Mouse (Mus musculus): ENCODE measurements around the gene Dohh. TPM values are rescaled to one million over a fixed set of nuclear protein-coding genes. Genes with fewer than 3 reads are reported as not detected.

Gene Dohh
- polyA plus RNA-seq, 1 experiment: 113 TPM

GRCm38 (mm10) chr10:81350351-81351063 lies 33.7 kb upstream of the Dohh start, which contains the start of gene Hmg20b:
Gene Hmg20b (minus strand): TSS chr10:81350480.
- Histone ChIP-seq H3K4me3 (ENCODE audit: low read depth, low read length) (peak within 1 kb of the TSS; percentile 75), H3K27me3 (ENCODE audit: control insufficient read depth, insufficient read depth, low read length) (no peaks in the 10 kb centered on the region), H3K36me3 (ENCODE audit: control insufficient read depth, insufficient read depth, low read length) (peaks cover 9% of the 10 kb centered on the region), H3K27ac (ENCODE audit: insufficient read depth, low read depth, low read length) (peak within 1 kb of the TSS; percentile 71), H3K4me1 (ENCODE audit: control insufficient read depth, insufficient read depth, insufficient read length, low read length) (peaks cover 30% of the 10 kb centered on the region)
- 1% methylated on average over 54 of the region's 54 CpGs for WGBS
- peak; percentile 99; the same call in 1 of the 2 replicates for TF ChIP-seq CTCF (IDR thresholded peaks at IDR 0.05; ENCODE audit: extremely low read depth, insufficient read length, insufficient replicate concordance, low read depth, low read length)
- TF ChIP-seq POLR2A (IDR thresholded peaks at IDR 0.05; ENCODE audit: low read depth, low read length): peak; percentile 28; the same call in 1 of the 2 replicates

DNA sequence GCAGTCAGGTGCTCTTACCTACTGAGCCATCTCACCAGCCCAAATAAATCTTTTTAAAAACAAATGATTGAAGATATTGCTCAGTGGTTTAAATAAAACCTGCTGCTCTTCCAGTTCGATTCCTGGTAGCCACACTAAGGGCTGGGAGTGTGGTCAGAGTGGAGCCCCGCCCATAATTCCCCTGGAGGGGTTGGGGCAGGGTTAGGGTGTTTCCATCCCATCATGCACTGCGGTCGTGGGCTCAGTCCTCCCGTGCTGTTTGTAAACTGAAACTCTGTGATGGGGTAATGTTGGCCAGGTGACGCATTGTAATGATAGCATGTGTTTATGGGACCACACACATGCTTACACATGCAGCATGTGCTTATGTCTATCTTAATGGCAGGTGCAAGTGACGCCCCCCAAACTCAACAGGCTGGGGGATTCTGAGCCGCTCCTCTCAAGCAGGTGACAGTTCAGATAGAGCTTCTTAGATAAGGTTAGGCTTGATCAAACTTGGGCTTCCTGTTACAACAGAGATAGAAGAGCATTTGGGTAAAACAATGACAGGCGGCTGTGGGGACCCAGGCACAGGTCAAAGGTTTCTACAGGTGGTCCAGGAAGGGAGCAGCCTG lies 32.4 kb upstream of the Dohh start:
- WGBS: 12% methylated on average over 9 of the region's 9 CpGs
- Histone ChIP-seq H3K4me1 (ENCODE audit: control insufficient read depth, insufficient read depth, insufficient read length, low read length) (peaks cover 26% of the 10 kb centered on the region), H3K4me3 (ENCODE audit: low read depth, low read length) (no peak overlapping the region), H3K27ac (ENCODE audit: insufficient read depth, low read depth, low read length) (no peak overlapping the region; the same call in 1 of the 2 replicates), H3K36me3 (ENCODE audit: control insufficient read depth, insufficient read depth, low read length) (peaks cover 9% of the 10 kb centered on the region), H3K27me3 (ENCODE audit: control insufficient read depth, insufficient read depth, low read length) (no peaks in the 10 kb centered on the region)
- TF ChIP-seq POLR2A (IDR thresholded peaks at IDR 0.05; ENCODE audit: low read depth, low read length) (no peak), CTCF (IDR thresholded peaks at IDR 0.05; ENCODE audit: extremely low read depth, insufficient read length, insufficient replicate concordance, low read depth, low read length) (no peak)

DNA sequence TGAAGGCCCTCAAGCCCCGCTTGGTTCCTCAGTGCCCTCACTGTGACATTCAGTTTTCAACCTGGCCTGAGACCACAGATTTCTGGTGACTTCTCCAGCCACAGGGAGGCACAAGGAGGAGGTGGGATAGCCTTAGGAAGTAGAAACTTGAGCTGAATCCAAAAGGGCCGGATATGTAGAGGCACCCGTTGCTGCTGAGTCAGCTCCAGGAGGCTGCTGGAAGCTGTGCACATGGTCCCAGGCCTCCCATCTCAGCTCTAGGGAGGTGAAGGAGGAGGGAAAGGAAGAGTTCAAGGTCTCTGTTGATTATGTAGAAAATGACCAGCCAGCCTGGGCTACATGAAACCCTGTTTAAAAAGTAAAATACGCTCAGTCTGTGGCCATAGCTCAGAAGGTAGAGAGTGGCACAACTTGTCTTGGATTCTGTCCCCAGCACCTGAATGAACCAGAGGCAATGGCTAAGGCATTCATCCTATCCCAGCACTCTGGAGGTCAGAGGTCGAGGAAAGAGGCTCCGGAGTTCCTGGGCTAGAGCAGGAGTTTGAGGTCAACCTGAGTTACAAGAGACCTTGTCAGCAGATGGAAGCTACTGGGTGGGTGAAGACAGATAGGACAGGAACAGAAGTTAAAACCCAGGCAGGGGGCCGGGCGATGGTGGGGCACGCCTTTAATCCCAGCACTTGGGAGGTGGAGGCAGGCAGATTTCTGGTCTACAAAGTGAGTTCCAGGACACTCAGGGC lies 29.3 kb upstream of the Dohh start:
- Histone ChIP-seq H3K36me3 (ENCODE audit: control insufficient read depth, insufficient read depth, low read length) (no peaks in the 10 kb centered on the region), H3K27ac (ENCODE audit: insufficient read depth, low read depth, low read length) (no peak overlapping the region), H3K4me1 (ENCODE audit: control insufficient read depth, insufficient read depth, insufficient read length, low read length) (peaks cover 23% of the 10 kb centered on the region; the same call in 1 of the 2 replicates), H3K27me3 (ENCODE audit: control insufficient read depth, insufficient read depth, low read length) (no peaks in the 10 kb centered on the region), H3K4me3 (ENCODE audit: low read depth, low read length) (no peak overlapping the region)
- WGBS: 85% methylated on average over 9 of the region's 9 CpGs
- TF ChIP-seq POLR2A (IDR thresholded peaks at IDR 0.05; ENCODE audit: low read depth, low read length) (no peak), CTCF (IDR thresholded peaks at IDR 0.05; ENCODE audit: extremely low read depth, insufficient read length, insufficient replicate concordance, low read depth, low read length) (no peak)

DNA sequence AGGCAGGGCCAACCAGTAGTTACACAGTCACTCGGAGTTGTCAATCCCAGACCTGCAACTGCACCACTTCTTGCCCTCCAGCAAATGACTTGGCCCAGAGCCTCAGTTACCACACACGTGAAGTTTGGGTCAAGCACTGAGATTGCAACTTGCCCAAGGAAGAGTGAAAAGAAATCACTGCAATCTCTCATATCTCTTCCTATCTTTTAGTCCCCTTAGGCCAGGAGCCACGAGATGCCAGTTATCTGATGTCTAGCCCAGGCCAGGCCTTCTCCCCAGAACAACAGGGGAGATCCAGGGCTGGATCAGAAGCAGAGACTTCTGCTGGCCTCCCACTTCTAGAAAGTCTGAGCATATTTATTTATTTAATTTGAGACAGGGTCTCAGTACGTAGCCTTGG lies 28.7 kb upstream of the Dohh start:
- Histone ChIP-seq H3K4me1 (ENCODE audit: control insufficient read depth, insufficient read depth, insufficient read length, low read length) (peaks cover 23% of the 10 kb centered on the region; the same call in 1 of the 2 replicates), H3K27ac (ENCODE audit: insufficient read depth, low read depth, low read length) (no peak overlapping the region), H3K27me3 (ENCODE audit: control insufficient read depth, insufficient read depth, low read length) (no peaks in the 10 kb centered on the region), H3K36me3 (ENCODE audit: control insufficient read depth, insufficient read depth, low read length) (no peaks in the 10 kb centered on the region), H3K4me3 (ENCODE audit: low read depth, low read length) (no peak overlapping the region)
- WGBS: 85% methylated on average over 4 of the region's 4 CpGs
- TF ChIP-seq CTCF (IDR thresholded peaks at IDR 0.05; ENCODE audit: extremely low read depth, insufficient read length, insufficient replicate concordance, low read depth, low read length) (no peak), POLR2A (IDR thresholded peaks at IDR 0.05; ENCODE audit: low read depth, low read length) (no peak)

DNA sequence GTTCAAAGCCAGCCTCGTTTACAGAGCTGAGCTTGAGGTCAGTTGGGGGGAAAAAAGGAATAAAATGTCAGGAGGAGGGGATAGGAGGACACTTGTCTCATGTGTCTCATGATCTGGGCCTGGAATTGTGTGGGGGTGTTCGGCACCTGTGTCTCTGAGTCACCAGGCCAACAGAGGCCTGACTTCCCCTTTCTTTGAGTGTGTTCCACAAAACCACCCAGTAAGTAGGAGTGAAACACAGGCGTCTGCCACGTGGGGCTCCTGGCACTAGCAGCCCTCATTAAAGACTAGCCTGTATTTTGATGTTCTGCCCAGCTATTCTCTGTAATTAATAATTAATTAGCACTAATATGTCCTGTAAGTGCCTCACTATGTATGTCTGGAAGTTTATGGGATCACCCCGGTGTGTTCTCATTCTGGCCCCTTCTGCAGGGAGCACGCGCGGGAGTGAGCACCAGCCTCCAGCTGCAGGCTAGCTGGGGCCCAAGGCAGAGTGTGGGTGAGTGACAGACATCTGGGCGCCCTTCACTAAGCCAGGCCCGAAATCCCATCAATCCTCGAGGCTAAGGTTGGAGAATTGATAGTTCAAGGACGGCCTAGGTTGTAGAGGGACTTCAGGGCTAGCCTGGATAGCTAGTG lies 27.8 kb upstream of the Dohh start:
- 30% methylated on average over 12 of the region's 12 CpGs for WGBS

GRCm38 (mm10) chr10:81356991-81357844 lies 27.0 kb upstream of the Dohh start, which contains the start of gene Mfsd12:
Gene Mfsd12 (plus strand): TSS chr10:81357491.
- no peaks in the 10 kb centered on the region for H3K27me3 ChIP-seq (ENCODE audit: control insufficient read depth, insufficient read depth, low read length)
- 1% methylated on average over 79 of the region's 79 CpGs for WGBS
- H3K27ac ChIP-seq (ENCODE audit: insufficient read depth, low read depth, low read length): no peak within 1 kb of the TSS
- peak within 1 kb of the TSS; percentile 77 for H3K4me3 ChIP-seq (ENCODE audit: low read depth, low read length)
- peaks cover 19% of the 10 kb centered on the region for H3K4me1 ChIP-seq (ENCODE audit: control insufficient read depth, insufficient read depth, insufficient read length, low read length)
- H3K36me3 ChIP-seq (ENCODE audit: control insufficient read depth, insufficient read depth, low read length): no peaks in the 10 kb centered on the region
- TF ChIP-seq POLR2A (IDR thresholded peaks at IDR 0.05; ENCODE audit: low read depth, low read length) (no peak; the same call in 1 of the 2 replicates), CTCF (IDR thresholded peaks at IDR 0.05; ENCODE audit: extremely low read depth, insufficient read length, insufficient replicate concordance, low read depth, low read length) (no peak)

More for the DNA sequence above, 27.8 kb upstream of the Dohh start:
- Histone ChIP-seq H3K27ac (ENCODE audit: insufficient read depth, low read depth, low read length) (no peak overlapping the region), H3K27me3 (ENCODE audit: control insufficient read depth, insufficient read depth, low read length) (no peaks in the 10 kb centered on the region), H3K4me1 (ENCODE audit: control insufficient read depth, insufficient read depth, insufficient read length, low read length) (peaks cover 23% of the 10 kb centered on the region), H3K4me3 (ENCODE audit: low read depth, low read length) (peak overlapping the region; percentile 77; the same call in 1 of the 2 replicates), H3K36me3 (ENCODE audit: control insufficient read depth, insufficient read depth, low read length) (no peaks in the 10 kb centered on the region)
- no peak for TF ChIP-seq POLR2A (IDR thresholded peaks at IDR 0.05; ENCODE audit: low read depth, low read length)

Data from small intestine, adult 2 months (tissue).